Mouse (Mus musculus) urinary bladder, postnatal 4 days (tissue): ENCODE results near the gene Bmp2k.
A peak's percentile ranks its signal among the peaks of the same experiment; 100 is the strongest.

Experiments
- DNase-seq, 2 experiments: peaks; one replicate each; pipeline ENCODE4 v3.0.0; 2021 to 2022; ENCODE audit warnings: low spot score in 2 of 2

The Bmp2k gene

GRCm38 (mm10) chr5:96997310-96997801 lies at the start of gene Bmp2k:
TSS of gene Bmp2k (plus strand) at chr5:96997689.
- DNase-seq = peak; percentile 86 to 89

GRCm38 (mm10) chr5:96948856-96949527 lies 48.5 kb upstream of the Bmp2k start:
- DNase-seq = no peak

- no peak for DNase-seq
Measured at GRCm38 (mm10) chr5:96949839-96950666, 47.4 kb upstream of the Bmp2k start.

- no peak for DNase-seq
Measured at GRCm38 (mm10) chr5:96950667-96951492, 46.6 kb upstream of the Bmp2k start.

GRCm38 (mm10) chr5:96951493-96952105 lies 45.9 kb upstream of the Bmp2k start:
- no peak for DNase-seq

- no peak for DNase-seq
Measured at GRCm38 (mm10) chr5:96954040-96954439, 43.4 kb upstream of the Bmp2k start.

GRCm38 (mm10) chr5:96954466-96955027 lies 42.9 kb upstream of the Bmp2k start:
- no peak for DNase-seq

GRCm38 (mm10) chr5:96956926-96957325 lies 40.6 kb upstream of the Bmp2k start:
- DNase-seq = no peak

- DNase-seq = no peak
Measured at GRCm38 (mm10) chr5:96961122-96961521, 36.4 kb upstream of the Bmp2k start.

- no peak for DNase-seq
Measured at GRCm38 (mm10) chr5:96961852-96962251, 35.6 kb upstream of the Bmp2k start.

GRCm38 (mm10) chr5:96962252-96962933 lies 35.1 kb upstream of the Bmp2k start:
- no peak for DNase-seq

GRCm38 (mm10) chr5:96962934-96963301 lies 34.6 kb upstream of the Bmp2k start:
- no peak for DNase-seq

GRCm38 (mm10) chr5:96964062-96965028 lies 33.1 kb upstream of the Bmp2k start:
- no peak for DNase-seq

GRCm38 (mm10) chr5:96965029-96965403 lies 32.5 kb upstream of the Bmp2k start:
- DNase-seq = no peak

- no peak for DNase-seq
Measured at GRCm38 (mm10) chr5:96965503-96965902, 32.0 kb upstream of the Bmp2k start.

GRCm38 (mm10) chr5:96968628-96969027 lies 28.9 kb upstream of the Bmp2k start:
- DNase-seq = no peak

GRCm38 (mm10) chr5:96969032-96969431 lies 28.5 kb upstream of the Bmp2k start:
- no peak for DNase-seq

GRCm38 (mm10) chr5:96969705-96970471 lies 27.6 kb upstream of the Bmp2k start:
- no peak for DNase-seq

GRCm38 (mm10) chr5:96970472-96970848 lies 27.0 kb upstream of the Bmp2k start:
- DNase-seq = no peak
